Mouse (Mus musculus) brain, embryonic 18.5 days (tissue): Measurements from ENCODE around the gene Mfsd6.
A peak's percentile ranks its signal among the peaks of the same experiment; 100 is the strongest.

ENCODE experiments used
- DNase-seq: peaks from one replicate; pipeline ENCODE4 v3.0.0-alpha.2; 2012; ENCODE audit warnings: low read depth, low spot score

Gene Mfsd6

GRCm38 (mm10) chr1:52727056-52727900, at the start of gene Mfsd6:
Gene Mfsd6 (minus strand): TSS chr1:52727462.
- DNase-seq = no peak

- no peak for DNase-seq
Measured at GRCm38 (mm10) chr1:52765176-52766111, 38.2 kb upstream of the Mfsd6 start.

- no peak for DNase-seq
Measured at GRCm38 (mm10) chr1:52763894-52764809, 36.9 kb upstream of the Mfsd6 start.

GRCm38 (mm10) chr1:52758174-52758573, 30.9 kb upstream of the Mfsd6 start:
- DNase-seq = no peak

- no peak for DNase-seq
Measured at GRCm38 (mm10) chr1:52754331-52754730, 27.1 kb upstream of the Mfsd6 start.

- no peak for DNase-seq
Measured at GRCm38 (mm10) chr1:52753828-52754227, 26.6 kb upstream of the Mfsd6 start.

GRCm38 (mm10) chr1:52752706-52753105, 25.4 kb upstream of the Mfsd6 start:
- DNase-seq = no peak

- DNase-seq = no peak
Measured at GRCm38 (mm10) chr1:52751634-52752033, 24.4 kb upstream of the Mfsd6 start.

GRCm38 (mm10) chr1:52749978-52750377, 22.7 kb upstream of the Mfsd6 start:
- DNase-seq = no peak

GRCm38 (mm10) chr1:52748260-52748659, 21.0 kb upstream of the Mfsd6 start:
- no peak for DNase-seq

GRCm38 (mm10) chr1:52742567-52742966, 15.3 kb upstream of the Mfsd6 start:
- DNase-seq = no peak

- DNase-seq = no peak
Measured at GRCm38 (mm10) chr1:52734208-52734607, 6.9 kb upstream of the Mfsd6 start.

- no peak for DNase-seq
Measured at GRCm38 (mm10) chr1:52730258-52730657, 3.0 kb upstream of the Mfsd6 start.

GRCm38 (mm10) chr1:52728857-52729489, 1.7 kb upstream of the Mfsd6 start:
- DNase-seq = no peak

GRCm38 (mm10) chr1:52726371-52727055, 749 bp downstream of the Mfsd6 start:
- DNase-seq = peak; percentile 22

GRCm38 (mm10) chr1:52722586-52722985, 4.7 kb downstream of the Mfsd6 start:
- DNase-seq = no peak

- no peak for DNase-seq
Measured at GRCm38 (mm10) chr1:52719096-52719495, 8.2 kb downstream of the Mfsd6 start.

- no peak for DNase-seq
Measured at GRCm38 (mm10) chr1:52718068-52718748, 9.1 kb downstream of the Mfsd6 start.

- DNase-seq = no peak
Measured at GRCm38 (mm10) chr1:52714451-52714850, 12.8 kb downstream of the Mfsd6 start.

- no peak for DNase-seq
Measured at GRCm38 (mm10) chr1:52714021-52714420, 13.2 kb downstream of the Mfsd6 start.
